Mouse (Mus musculus) right cerebral cortex, postnatal 36 days (tissue): ENCODE results near the gene Btbd8.

Experiments used
- DNase-seq, 2 experiments: peaks; one replicate each; pipeline ENCODE4 v3.0.0; 2022; ENCODE audit warnings: low spot score in 2 of 2, mixed read lengths in 1 of 2

Btbd8 gene

DNA sequence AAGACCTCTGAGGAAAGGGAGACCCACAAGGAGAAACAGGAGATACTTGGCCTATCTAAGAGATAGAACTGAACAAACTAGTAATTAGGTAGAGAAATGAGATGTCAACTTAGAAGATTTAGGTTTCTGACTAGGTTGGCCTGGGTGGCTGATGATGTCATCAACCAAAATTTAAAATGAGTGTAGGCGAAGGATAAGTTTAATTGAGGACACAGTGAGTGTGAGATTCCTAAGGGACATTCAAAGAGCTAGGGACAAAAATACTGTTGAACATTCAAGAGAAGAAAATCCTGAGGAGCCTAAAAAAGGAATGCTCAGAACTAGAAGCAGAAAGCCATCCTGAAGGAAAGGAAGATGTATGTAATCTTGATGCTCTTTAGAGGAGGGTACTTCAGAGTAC lies 78.3 kb downstream of the Btbd8 start:
- no peak for DNase-seq

DNA sequence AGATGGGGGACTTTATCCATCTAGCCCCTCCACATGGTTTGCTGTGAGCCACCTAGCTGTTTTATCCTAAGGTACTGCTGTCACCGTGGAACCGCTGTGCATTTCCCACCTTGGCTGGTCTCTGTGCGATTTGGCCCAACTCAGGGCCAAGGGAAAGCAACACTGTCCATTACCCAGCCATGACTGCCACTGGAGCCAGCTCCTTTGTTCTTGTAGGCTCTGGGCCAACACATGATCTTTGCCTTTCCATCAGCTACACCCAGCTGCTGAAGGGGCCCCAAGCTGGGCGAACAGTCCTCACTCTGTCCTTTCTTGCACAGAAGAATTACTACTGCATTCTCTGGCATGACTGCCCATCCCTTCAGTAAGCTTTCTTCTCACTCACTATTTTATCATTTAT lies 80.8 kb downstream of the Btbd8 start:
- no peak for DNase-seq

DNA sequence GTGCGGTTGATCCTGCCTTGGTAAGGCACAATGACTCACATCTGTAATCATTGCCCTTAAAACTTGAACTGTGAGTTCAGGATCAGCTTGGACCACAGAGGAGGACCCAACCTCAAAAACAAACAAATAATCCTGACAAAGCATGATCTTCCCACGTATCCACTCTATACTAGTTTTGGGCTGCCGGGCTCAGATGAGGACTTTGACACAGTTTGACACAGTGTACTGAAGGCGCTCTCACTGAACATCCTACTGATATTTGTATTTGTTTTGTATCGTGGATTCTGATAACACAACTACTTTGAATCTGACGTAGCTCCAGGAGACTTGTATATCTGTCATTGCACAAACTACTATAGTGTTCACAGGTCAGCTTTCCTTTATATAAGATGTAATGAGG lies 83.6 kb downstream of the Btbd8 start:
- DNase-seq: no peak

DNA sequence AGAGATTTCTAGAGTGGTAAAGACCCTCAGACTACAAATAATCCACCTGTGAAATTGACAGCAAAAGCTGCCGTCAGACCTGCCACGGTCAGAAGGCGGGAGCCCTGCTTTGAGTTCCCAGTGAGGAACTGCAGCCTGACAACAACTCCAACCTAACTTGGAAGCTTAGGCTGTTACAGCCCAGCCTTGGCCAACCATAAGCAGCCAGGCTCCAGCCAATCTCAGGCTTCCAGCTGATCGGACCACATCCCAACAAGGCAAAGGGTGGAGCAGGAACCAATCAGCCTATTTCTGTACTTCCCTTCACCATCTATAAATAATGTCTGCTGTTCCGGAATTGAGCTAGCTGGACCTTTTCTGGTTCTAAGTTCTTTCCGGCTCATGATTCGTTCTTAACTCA lies 84.1 kb downstream of the Btbd8 start:
- peak; percentile 49 to 68 for DNase-seq

DNA sequence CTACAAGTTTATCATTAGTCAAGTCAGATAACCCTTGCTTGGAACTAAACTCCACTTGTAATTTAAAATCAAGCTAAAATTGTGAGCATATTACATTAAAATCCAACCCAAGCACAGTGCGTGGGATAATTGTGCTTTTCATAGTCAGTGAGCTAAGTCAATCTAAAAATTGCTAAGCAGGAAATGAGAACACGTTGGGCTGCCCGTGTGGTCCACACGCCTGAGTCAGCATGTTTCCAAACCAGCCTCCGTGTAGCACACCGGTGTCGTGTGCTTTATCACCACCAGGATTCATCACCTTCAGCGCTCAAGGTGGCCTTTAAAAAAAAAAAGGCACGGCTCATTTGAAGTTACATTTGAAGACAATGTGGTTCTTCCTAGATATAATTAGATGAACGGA lies 86.5 kb downstream of the Btbd8 start:
- DNase-seq: peak; percentile 45 to 78

DNA sequence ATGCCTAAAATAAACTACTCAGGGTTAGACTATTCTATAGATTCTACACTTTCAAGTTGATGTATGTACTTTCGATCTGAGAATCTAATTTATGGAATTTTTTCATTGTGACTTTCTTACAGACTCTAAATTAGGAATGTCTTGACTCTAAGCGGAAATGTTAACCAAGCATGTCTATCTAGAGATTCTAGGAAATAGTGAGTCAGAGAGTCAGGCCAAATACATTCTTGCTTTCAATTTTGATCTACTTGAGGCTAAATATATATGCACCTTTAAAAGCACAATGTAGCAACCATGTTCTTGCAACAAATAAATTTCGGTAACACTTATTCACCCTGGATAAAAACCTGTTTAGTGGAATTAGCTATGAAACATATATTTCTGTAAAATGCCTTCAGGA lies 91.1 kb downstream of the Btbd8 start:
- no peak for DNase-seq

DNA sequence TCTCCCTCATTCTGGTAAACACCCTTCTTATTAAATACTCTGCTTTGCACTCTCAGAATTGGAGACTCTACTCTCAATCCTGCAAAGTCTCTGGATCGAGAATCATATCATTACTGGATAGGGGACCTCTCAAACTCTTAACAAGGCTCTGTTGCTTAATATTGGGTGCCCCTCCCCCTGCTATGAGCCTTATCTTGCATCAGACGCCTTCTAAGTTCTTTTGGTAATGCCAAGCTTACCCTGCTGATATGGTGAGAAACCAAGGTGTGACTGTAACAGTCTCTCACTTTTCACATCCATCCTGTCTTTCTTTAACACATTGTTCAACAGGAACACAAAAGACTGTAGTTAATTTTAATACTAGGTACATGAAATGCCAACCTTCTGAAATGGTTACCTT lies 95.8 kb downstream of the Btbd8 start:
- no peak for DNase-seq

DNA sequence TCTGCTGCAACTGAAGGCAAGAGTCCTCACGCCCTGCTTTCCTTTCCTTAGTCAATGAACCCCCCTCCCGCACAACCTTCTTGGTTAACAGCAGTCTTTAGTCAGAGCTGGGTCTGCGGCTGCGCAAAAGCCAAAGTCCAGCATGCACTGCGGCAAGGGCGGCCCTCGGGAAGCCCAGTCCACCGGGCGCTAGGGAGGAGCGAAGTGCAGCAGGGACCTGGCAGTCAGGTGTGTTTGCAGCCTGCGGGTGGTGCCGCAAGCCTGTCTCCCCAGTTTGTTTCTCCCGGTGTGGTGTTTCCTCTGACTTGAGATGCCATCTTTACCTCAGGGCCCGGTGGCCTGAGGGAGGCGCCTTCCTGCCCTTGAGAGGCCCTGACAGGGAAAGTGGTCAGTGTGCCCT lies 96.8 kb downstream of the Btbd8 start, which contains the start of gene 1700028K03Rik:
1700028K03Rik (plus strand) TSS at position 129 of the 400 bp plus-strand sequence.
- DNase-seq: no peak

DNA sequence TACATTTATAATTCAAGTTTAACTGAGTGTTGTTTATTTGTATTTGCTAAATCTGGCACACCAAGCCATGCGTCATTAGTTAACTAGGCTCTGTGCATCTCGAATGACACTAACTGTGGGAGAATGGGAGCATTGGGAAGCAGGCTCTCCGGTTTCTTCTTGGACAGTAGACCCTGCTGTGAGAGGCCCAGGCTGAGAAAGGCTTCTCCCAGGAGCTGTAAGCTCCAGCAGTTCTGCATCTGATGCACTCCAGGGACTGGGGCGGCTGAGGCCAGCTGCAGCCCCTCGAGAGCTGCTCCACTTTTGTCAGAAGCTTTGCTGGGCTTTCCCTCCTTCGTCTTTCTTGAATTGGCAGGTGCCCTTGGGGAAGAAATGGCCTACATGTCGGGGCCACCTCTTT lies 103.9 kb downstream of the Btbd8 start:
- DNase-seq: no peak

DNA sequence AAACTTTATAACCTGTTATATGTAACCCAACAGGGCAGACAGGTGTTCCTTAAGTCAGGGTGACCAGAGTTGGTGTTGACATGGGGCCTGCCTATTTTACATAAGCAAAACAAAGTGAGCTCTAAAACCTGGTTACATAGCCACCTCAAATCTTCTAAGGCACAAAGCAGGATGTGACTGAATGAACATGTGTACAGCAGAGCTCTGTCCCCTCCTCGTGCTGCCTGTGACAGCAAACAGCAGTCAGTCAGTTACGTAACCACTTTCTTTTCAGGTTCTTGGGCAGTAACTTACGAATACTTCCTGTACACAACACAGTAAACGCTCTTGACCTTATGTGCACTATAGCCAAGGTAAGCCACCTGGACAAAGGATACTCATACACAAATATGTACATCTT lies 108.1 kb downstream of the Btbd8 start:
- DNase-seq: no peak

DNA sequence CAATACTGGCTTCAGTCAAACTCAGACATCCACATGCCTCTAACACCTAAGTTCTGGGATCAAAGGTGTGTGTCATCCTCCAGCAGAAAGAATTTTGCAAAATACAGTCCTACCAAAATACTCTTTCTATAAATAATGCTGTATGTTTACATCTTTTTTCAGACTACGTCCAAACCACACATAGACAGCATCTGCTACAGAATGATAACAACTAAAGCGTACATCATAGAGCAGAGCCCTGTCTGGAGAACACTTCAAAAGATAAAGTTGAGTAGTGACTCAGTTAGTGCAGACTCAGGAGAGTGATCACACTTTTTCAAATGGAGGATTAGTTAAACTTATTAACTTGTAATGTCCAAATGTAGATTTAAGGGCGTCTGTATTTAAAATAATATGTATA lies 110.2 kb downstream of the Btbd8 start:
- no peak for DNase-seq

DNA sequence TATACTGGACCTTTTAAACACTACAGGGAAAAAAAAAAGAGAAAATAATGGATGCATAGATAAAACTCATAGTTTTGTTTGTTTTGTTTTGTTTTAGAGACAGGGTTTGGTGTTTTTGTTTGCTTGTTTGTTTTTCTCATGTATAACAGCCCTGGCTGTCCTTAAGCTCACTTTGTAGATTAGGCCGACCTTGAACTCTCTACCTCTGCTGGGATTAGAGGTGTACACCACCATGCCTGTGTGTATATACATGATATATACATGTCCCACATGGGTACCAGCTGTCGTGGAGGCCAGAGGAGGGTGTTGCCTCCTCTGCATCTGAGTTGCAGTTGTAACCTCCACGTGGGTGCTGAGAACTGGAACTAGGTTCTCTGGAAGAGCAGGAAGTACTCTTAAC lies 110.6 kb downstream of the Btbd8 start:
- no peak for DNase-seq

DNA sequence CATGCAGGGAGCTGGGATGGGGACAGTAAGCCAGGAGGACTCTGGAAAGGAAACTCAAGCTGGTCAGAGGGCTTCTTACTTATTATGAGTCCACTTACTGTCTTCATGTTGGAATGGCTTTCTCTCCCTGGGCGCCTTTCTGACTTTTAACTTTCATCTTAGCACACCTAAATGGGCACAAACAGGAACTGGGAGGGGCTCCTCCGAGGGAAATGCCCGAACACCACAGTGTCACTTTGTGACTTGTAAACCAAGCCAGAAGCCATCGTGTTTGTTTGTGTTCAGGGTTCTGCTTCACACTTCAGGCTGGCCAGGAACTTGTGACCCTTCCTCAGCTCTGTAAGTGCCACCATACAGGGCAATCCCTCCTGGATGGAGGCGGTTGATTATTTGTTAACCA lies 116.5 kb downstream of the Btbd8 start:
- DNase-seq: no peak

DNA sequence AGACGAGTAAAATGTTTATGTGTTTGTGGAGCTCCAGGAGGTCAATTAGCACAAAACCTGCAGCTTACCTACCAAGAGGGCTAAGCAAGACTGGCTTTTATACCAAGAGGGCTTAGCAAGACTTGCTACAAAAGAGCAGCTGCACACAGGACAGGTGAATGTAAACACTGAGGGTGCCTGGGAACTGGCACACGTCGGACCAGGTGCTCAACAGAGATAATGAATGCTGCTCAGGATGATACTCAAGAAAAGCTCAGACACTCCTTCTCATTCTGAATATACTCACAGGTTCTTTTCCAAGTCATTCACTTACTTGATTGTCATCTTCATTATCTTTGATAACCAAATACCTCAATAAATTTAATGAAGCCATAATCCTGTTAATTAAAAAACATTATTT lies 119.2 kb downstream of the Btbd8 start:
- no peak for DNase-seq
